ENCODE assay signal across 7 mouse cellular contexts in genomic region chr6:120539132-120539759, GRCm38 (mm10). TPM values are rescaled to one million over a fixed set of nuclear protein-coding genes. Genes with fewer than 3 reads are reported as not detected.
DNase-seq lines count a peak whose midpoint lies in the region; ATAC-seq and TF ChIP-seq lines count a peak whose summit lies in the region.

No protein-coding gene starts in this region.

- peaks cover 3% of the 10 kb centered on the region; the same call in 1 of the 2 replicates for H3K4me1 ChIP-seq in intestine, postnatal 0 days (replicated peaks; ENCODE audit: control insufficient read depth, insufficient read depth, low read length)
- H3K4me1 ChIP-seq in limb, embryonic 11.5 days (ENCODE audit: control insufficient read depth, insufficient read depth, low read length): peaks cover 5% of the 10 kb centered on the region; the same call in 1 of the 2 replicates
- peaks cover 6% of the 10 kb centered on the region for H3K4me1 ChIP-seq in midbrain, embryonic 14.5 days (ENCODE audit: control insufficient read depth, insufficient read depth, low read length)

- no peaks in the 10 kb centered on the region for H3K36me3 ChIP-seq in intestine, postnatal 0 days (ENCODE audit: control insufficient read depth, insufficient read depth)
- H3K36me3 ChIP-seq in limb, embryonic 11.5 days (ENCODE audit: control insufficient read depth, insufficient read depth, low read length): no peaks in the 10 kb centered on the region
- no peaks in the 10 kb centered on the region for H3K36me3 ChIP-seq in midbrain, embryonic 14.5 days (ENCODE audit: control insufficient read depth, insufficient read depth, low read length)

- H3K4me3 ChIP-seq in intestine, postnatal 0 days (ENCODE audit: low read depth, low read length): peak overlapping the region; percentile 9; the same call in 1 of the 2 replicates
- peak overlapping the region; percentile 17; the same call in 1 of the 2 replicates for H3K4me3 ChIP-seq in limb, embryonic 11.5 days (ENCODE audit: low read depth, low read length)
- H3K4me3 ChIP-seq in midbrain, embryonic 14.5 days (replicated peaks; ENCODE audit: low read depth, low read length): peak overlapping the region; percentile 23

- TF ChIP-seq CTCF in intestine, postnatal 0 days (IDR thresholded peaks at IDR 0.05; ENCODE audit: low read depth): peak; percentile 99

- H3K27me3 ChIP-seq in intestine, postnatal 0 days (replicated peaks; ENCODE audit: control insufficient read depth, insufficient read depth, low read length): no peaks in the 10 kb centered on the region
- H3K27me3 ChIP-seq in limb, embryonic 11.5 days (ENCODE audit: control insufficient read depth, insufficient read depth, low read length): no peaks in the 10 kb centered on the region
- no peaks in the 10 kb centered on the region for H3K27me3 ChIP-seq in midbrain, embryonic 14.5 days (ENCODE audit: control insufficient read depth, insufficient read depth, low read length)

- H3K9me3 ChIP-seq in intestine, postnatal 0 days (ENCODE audit: control insufficient read depth): no peaks in the 10 kb centered on the region
- no peaks in the 10 kb centered on the region for H3K9me3 ChIP-seq in limb, embryonic 11.5 days (ENCODE audit: control insufficient read depth, low read length)
- H3K9me3 ChIP-seq in midbrain, embryonic 14.5 days (ENCODE audit: control insufficient read depth, low read length): no peaks in the 10 kb centered on the region

- H3K27ac ChIP-seq in intestine, postnatal 0 days (ENCODE audit: low read depth, low read length): no peak overlapping the region
- H3K27ac ChIP-seq in limb, embryonic 11.5 days (replicated peaks; ENCODE audit: low read depth, low read length): peak overlapping the region; percentile 68; the same call in 1 of the 2 replicates
- H3K27ac ChIP-seq in midbrain, embryonic 14.5 days (replicated peaks; ENCODE audit: low read depth, low read length): 0 out of 2 replicates have a peak overlapping the region, but pooled peaks have one; percentile 52

- no peak overlapping the region for H3K9ac ChIP-seq in intestine, postnatal 0 days (ENCODE audit: low read depth, low read length)
- peak overlapping the region; percentile 50; the same call in 1 of the 2 replicates for H3K9ac ChIP-seq in limb, embryonic 11.5 days (ENCODE audit: low read length)
- peak overlapping the region; percentile 40 for H3K9ac ChIP-seq in midbrain, embryonic 14.5 days (replicated peaks; ENCODE audit: low read length)

- peak overlapping the region; percentile 63 for H3K4me2 ChIP-seq in intestine, postnatal 0 days (replicated peaks; ENCODE audit: low read depth)
- peak overlapping the region; percentile 42 for H3K4me2 ChIP-seq in limb, embryonic 11.5 days (ENCODE audit: low read depth, severe bottlenecking)
- peak overlapping the region; percentile 61 for H3K4me2 ChIP-seq in midbrain, embryonic 14.5 days (ENCODE audit: low read length)

- WGBS in intestine, postnatal 0 days: 10% methylated on average over 16 of the region's 16 CpGs
- WGBS in limb, embryonic 11.5 days: under 1% methylated on average over 16 of the region's 16 CpGs
- WGBS in midbrain, embryonic 14.5 days: 2% methylated on average over 16 of the region's 16 CpGs

- ATAC-seq in granulocyte monocyte progenitor cell, adult 5-6 weeks (replicated peaks; ENCODE audit: poor library complexity, severe bottlenecking): peak; percentile 93
- peak; percentile 71 for ATAC-seq in intestine, postnatal 0 days
- peak; percentile 92 for ATAC-seq in limb, embryonic 11.5 days (ENCODE audit: insufficient number of reproducible peaks, low FRiP score, low TSS enrichment, low read depth)
- peak; percentile 90 for ATAC-seq in midbrain, embryonic 14.5 days (ENCODE audit: low FRiP score, low TSS enrichment)

- peak; percentile 84 for DNase-seq in adrenal gland, postnatal 14 days
- peak; percentile 93 for DNase-seq in embryo, embryonic 9.5 days (ENCODE audit: extremely low spot score)
- peak; percentile 95 for DNase-seq in limb, embryonic 11.5 days (ENCODE audit: low spot score)
- DNase-seq in midbrain, embryonic 14.5 days: peak; percentile 93
- peak; percentile 53 to 70 for DNase-seq in spleen, adult 18-20 months

RNA-seq across cellular contexts. Expression of gene Hdhd5, which starts 8.1 kb away (rescaled TPM):
- 25.6 and 29.9 TPM in 2 replicates for total RNA-seq in adrenal gland, postnatal 14 days (2021)
- total RNA-seq in granulocyte monocyte progenitor cell, adult 5-6 weeks (2014; fragmentation: Nextera tagmentation): 7.4 and 9.6 TPM in 2 replicates
- 3.6 and 4.7 TPM in 2 replicates for total RNA-seq in granulocyte monocyte progenitor cell, adult 5-6 weeks (2017)
- 5.9 and 6.1 TPM in 2 replicates for polyA plus RNA-seq in intestine, postnatal 0 days (2015; fragmentation: Nextera tagmentation; extraction: Ambion mirVana)
- polyA plus RNA-seq in limb, embryonic 11.5 days (2014; fragmentation: Nextera tagmentation; extraction: Ambion mirVana): 16.8 and 19.8 TPM in 2 replicates
- 9.6 and 10.9 TPM in 2 replicates for polyA plus RNA-seq in midbrain, embryonic 14.5 days (2014; fragmentation: Nextera tagmentation; extraction: Ambion mirVana)

RNA-seq across cellular contexts. Expression of gene Tmem121b, which starts 45.6 kb away (rescaled TPM):
- 0.15 and 0.23 TPM in 2 replicates for total RNA-seq in adrenal gland, postnatal 14 days (2021)
- total RNA-seq in granulocyte monocyte progenitor cell, adult 5-6 weeks (2014; fragmentation: Nextera tagmentation): not detected in 2 replicates
- not detected in 2 replicates for total RNA-seq in granulocyte monocyte progenitor cell, adult 5-6 weeks (2017)
- polyA plus RNA-seq in intestine, postnatal 0 days (2015; fragmentation: Nextera tagmentation; extraction: Ambion mirVana): 0.03 and 0.05 TPM in 2 replicates
- 0.14 and 0.15 TPM in 2 replicates for polyA plus RNA-seq in limb, embryonic 11.5 days (2014; fragmentation: Nextera tagmentation; extraction: Ambion mirVana)
- polyA plus RNA-seq in midbrain, embryonic 14.5 days (2014; fragmentation: Nextera tagmentation; extraction: Ambion mirVana): 4.4 and 6.3 TPM in 2 replicates
